ENCODE assay signal across 9 mouse cellular contexts in the genomic region with DNA sequence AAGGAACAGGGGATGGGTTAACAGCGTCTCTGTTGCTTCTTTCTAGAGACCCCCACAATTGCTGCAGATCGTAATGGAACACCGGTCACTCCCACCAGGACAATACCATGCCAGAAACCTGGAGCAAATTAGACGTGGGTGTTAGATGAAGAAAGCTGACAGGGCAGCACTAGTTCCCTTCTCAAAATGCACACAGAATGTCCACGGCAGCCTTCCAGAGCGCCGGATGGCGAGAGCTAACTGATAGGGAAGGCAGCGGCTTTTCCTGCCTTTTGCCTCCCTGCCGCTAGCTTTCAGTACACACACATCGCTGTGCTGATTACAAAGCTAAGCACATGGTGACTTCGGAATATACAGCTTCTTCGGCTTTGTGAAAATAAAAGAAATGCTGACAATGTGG. TPM values are rescaled to one million over a fixed set of nuclear protein-coding genes. Genes with fewer than 3 reads are reported as not detected.
DNase-seq lines count a peak whose midpoint lies in the region; ATAC-seq and TF ChIP-seq lines count a peak whose summit lies in the region.
"Had no signal": no experiment of that assay in that cellular context is flagged by ENCODE, and none has a peak within 500 bp of the region (broad histone marks: within the 10 kb centered on the region; RNA-seq: fewer than 3 reads in every experiment).

No protein-coding gene starts in this region.

- peak overlapping the region; percentile 35 for H3K4me2 ChIP-seq in embryonic facial prominence, embryonic 15.5 days (replicated peaks)
- H3K4me2 ChIP-seq in hindbrain, embryonic 11.5 days (replicated peaks; ENCODE audit: low read depth, low read length) = peak overlapping the region; percentile 21; the same call in 1 of the 2 replicates
- H3K4me2 ChIP-seq in liver, embryonic 15.5 days = peak overlapping the region; percentile 55

- H3K9ac ChIP-seq in embryonic facial prominence, embryonic 15.5 days = no peak overlapping the region
- H3K9ac ChIP-seq in hindbrain, embryonic 11.5 days (ENCODE audit: low read depth, low read length) = 0 out of 2 replicates have a peak overlapping the region, but pooled peaks have one; percentile 19
- H3K9ac ChIP-seq in liver, embryonic 15.5 days = no peak overlapping the region

- no peaks in the 10 kb centered on the region for H3K9me3 ChIP-seq in embryonic facial prominence, embryonic 15.5 days (replicated peaks)
- no peaks in the 10 kb centered on the region for H3K9me3 ChIP-seq in hindbrain, embryonic 11.5 days (ENCODE audit: control insufficient read depth, low read length)
- no peaks in the 10 kb centered on the region for H3K9me3 ChIP-seq in liver, embryonic 15.5 days (replicated peaks)

- no peaks in the 10 kb centered on the region for H3K4me1 ChIP-seq in embryonic facial prominence, embryonic 15.5 days
- H3K4me1 ChIP-seq in hindbrain, embryonic 11.5 days (replicated peaks; ENCODE audit: control insufficient read depth, insufficient read depth, low read length) = no peaks in the 10 kb centered on the region
- H3K4me1 ChIP-seq in liver, embryonic 15.5 days (replicated peaks) = no peaks in the 10 kb centered on the region

- no peak overlapping the region for H3K27ac ChIP-seq in layer of hippocampus, adult 2 months
- peak overlapping the region; percentile 51; the same call in 1 of the 2 replicates for H3K27ac ChIP-seq in embryonic facial prominence, embryonic 15.5 days (replicated peaks)
- no peak overlapping the region for H3K27ac ChIP-seq in hindbrain, embryonic 11.5 days (ENCODE audit: low read depth, low read length)
- no peak overlapping the region for H3K27ac ChIP-seq in liver, embryonic 15.5 days (replicated peaks)

- 34% methylated on average over 13 of the region's 13 CpGs for WGBS in embryonic facial prominence, embryonic 15.5 days
- 32% methylated on average over 13 of the region's 13 CpGs for whole genome bisulfite sequencing in hindbrain, embryonic 11.5 days
- 23% methylated on average over 13 of the region's 13 CpGs for WGBS in liver, embryonic 15.5 days (ENCODE audit: insufficient replicate concordance)

- peak overlapping the region; percentile 29 for H3K4me3 ChIP-seq in layer of hippocampus, adult 2 months
- H3K4me3 ChIP-seq in embryonic facial prominence, embryonic 15.5 days (replicated peaks) = peak overlapping the region; percentile 24
- no peak overlapping the region for H3K4me3 ChIP-seq in hindbrain, embryonic 11.5 days (ENCODE audit: low read depth, low read length)
- H3K4me3 ChIP-seq in liver, embryonic 15.5 days (replicated peaks) = peak overlapping the region; percentile 24; the same call in 1 of the 2 replicates

- DNase-seq in layer of hippocampus, adult 2 months (ENCODE audit: low spot score in 2 of 2) = no peak
- DNase-seq in layer of hippocampus, adult 11-12 months (ENCODE audit: low spot score) = no peak
- peak; percentile 34 for DNase-seq in hindbrain, embryonic 11.5 days (ENCODE audit: low spot score)
- DNase-seq in testis, postnatal 10 days (ENCODE audit: low spot score) = peak; percentile 42
- DNase-seq in urinary bladder, adult 18-20 months (ENCODE audit: low spot score in 2 of 2) = no peak
- DNase-seq in spleen, adult 18-20 months = no peak

- H3K27me3 ChIP-seq in embryonic facial prominence, embryonic 15.5 days = no peaks in the 10 kb centered on the region
- H3K27me3 ChIP-seq in hindbrain, embryonic 11.5 days (ENCODE audit: control insufficient read depth, insufficient read depth, low read length) = no peaks in the 10 kb centered on the region
- no peaks in the 10 kb centered on the region for H3K27me3 ChIP-seq in liver, embryonic 15.5 days

- no peak; the same call in 1 of the 2 replicates for ATAC-seq in embryonic facial prominence, embryonic 15.5 days (ENCODE audit: insufficient number of reproducible peaks, low FRiP score, low TSS enrichment, low read depth)
- no peak for ATAC-seq in hindbrain, embryonic 11.5 days (ENCODE audit: low FRiP score)
- ATAC-seq in liver, embryonic 15.5 days (ENCODE audit: insufficient read depth) = no peak

- no peaks in the 10 kb centered on the region for H3K36me3 ChIP-seq in embryonic facial prominence, embryonic 15.5 days
- no peaks in the 10 kb centered on the region for H3K36me3 ChIP-seq in hindbrain, embryonic 11.5 days (ENCODE audit: control insufficient read depth, insufficient read depth, low read length)
- H3K36me3 ChIP-seq in liver, embryonic 15.5 days (replicated peaks) = no peaks in the 10 kb centered on the region

- no peak for TF ChIP-seq CTCF in layer of hippocampus, adult 2 months (conservative IDR thresholded peaks at IDR 0.05)

RNA-seq across cellular contexts. Expression of gene Plac1, which starts 7.9 kb away (rescaled TPM):
- total RNA-seq in layer of hippocampus, adult 2 months (2021) = not detected
- polyA plus RNA-seq in embryonic facial prominence, embryonic 15.5 days (2015; fragmentation: Nextera tagmentation; extraction: Ambion mirVana) = 8.6 and 9.5 TPM in 2 replicates
- polyA plus RNA-seq in hindbrain, embryonic 11.5 days (2014; fragmentation: Nextera tagmentation; extraction: Ambion mirVana) = 1.4 and 2.6 TPM in 2 replicates
- 1.1 and 1.3 TPM in 2 replicates for polyA plus RNA-seq in liver, embryonic 15.5 days (2015; fragmentation: Nextera tagmentation; extraction: Ambion mirVana)
- total RNA-seq: left cerebral cortex, postnatal 10 days had no signal

RNA-seq across cellular contexts. Expression of gene Fam122b, which starts 37.6 kb away (rescaled TPM):
- total RNA-seq in layer of hippocampus, adult 2 months (2021) = 1 to 10 TPM; 3.0 to 3.7 TPM
- polyA plus RNA-seq in embryonic facial prominence, embryonic 15.5 days (2015; fragmentation: Nextera tagmentation; extraction: Ambion mirVana) = 12.1 and 12.9 TPM in 2 replicates
- 7.9 and 8.0 TPM in 2 replicates for polyA plus RNA-seq in hindbrain, embryonic 11.5 days (2014; fragmentation: Nextera tagmentation; extraction: Ambion mirVana)
- 4.7 and 5.4 TPM in 2 replicates for polyA plus RNA-seq in liver, embryonic 15.5 days (2015; fragmentation: Nextera tagmentation; extraction: Ambion mirVana)

RNA-seq across cellular contexts. Expression of gene Fam122c, which starts 41.3 kb away (rescaled TPM):
- not detected for total RNA-seq in layer of hippocampus, adult 2 months (2021)
- polyA plus RNA-seq in embryonic facial prominence, embryonic 15.5 days (2015; fragmentation: Nextera tagmentation; extraction: Ambion mirVana) = not detected in 2 replicates
- not detected in 2 replicates for polyA plus RNA-seq in hindbrain, embryonic 11.5 days (2014; fragmentation: Nextera tagmentation; extraction: Ambion mirVana)
- polyA plus RNA-seq in liver, embryonic 15.5 days (2015; fragmentation: Nextera tagmentation; extraction: Ambion mirVana) = not detected in 2 replicates
- total RNA-seq: left cerebral cortex, postnatal 10 days had no signal

Comparison
In these comparisons a context has a peak if more than half of its experiments do, and no peak if none do; other contexts are left out.
1. DNase-seq: peak in hindbrain, embryonic 11.5 days (single experiment) and testis, postnatal 10 days (single experiment); none in layer of hippocampus, adult 2 months (0 of 2), layer of hippocampus, adult 11-12 months (single experiment), urinary bladder, adult 18-20 months (0 of 2) and spleen, adult 18-20 months (0 of 2).
2. Peak in every context shown above with its lines, with median percentiles within 50 percentile points of each other: H3K4me2 ChIP-seq.